Mouse (Mus musculus): Measurements from ENCODE around the gene Sarm1. TPM values are rescaled to one million over a fixed set of nuclear protein-coding genes. Genes with fewer than 3 reads are reported as not detected.

The Sarm1 gene
- total RNA-seq, 2 experiments from 2014 or later: 0.08 to 0.17 TPM

DNA sequence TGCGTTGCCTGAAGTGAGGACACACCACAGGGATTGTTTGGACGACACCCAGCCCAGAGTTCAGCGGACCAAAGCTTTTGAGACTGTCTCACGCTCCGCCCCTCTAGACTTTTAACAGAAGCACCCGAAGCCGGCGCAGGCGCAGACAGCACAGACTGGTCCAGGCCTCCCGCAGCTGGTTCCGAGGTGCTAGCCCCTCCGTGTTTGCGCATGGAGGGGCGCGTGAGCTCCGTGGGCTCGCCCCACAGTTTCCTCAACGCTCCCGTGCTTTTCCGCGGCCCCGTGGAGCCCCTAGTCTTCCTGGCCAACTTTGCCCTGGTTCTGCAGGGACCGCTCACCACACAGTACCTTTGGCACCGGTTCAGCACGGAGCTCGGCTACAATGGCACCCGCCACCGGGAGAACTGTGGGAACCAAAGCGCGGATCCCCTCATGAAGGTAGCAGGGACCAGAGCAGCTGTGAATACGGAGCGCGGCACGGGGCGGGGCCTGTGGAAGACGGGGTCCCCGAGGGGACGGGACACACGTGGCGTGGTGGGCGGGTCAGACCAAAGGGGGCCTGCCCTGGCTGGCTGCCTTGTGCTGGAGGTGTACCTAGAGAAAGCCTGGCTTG, 31.9 kb downstream of the Sarm1 start, which contains the start of gene Slc46a1:
Gene Slc46a1 (plus strand): TSS at position 130 of the 613 bp plus-strand sequence.
- ATAC-seq (replicated peaks; ENCODE audit: poor library complexity): peak; percentile 92

- no peak for ATAC-seq (replicated peaks; ENCODE audit: poor library complexity)
Observed at GRCm38 (mm10) chr11:78465116-78465515, 32.4 kb downstream of the Sarm1 start.

GRCm38 (mm10) chr11:78463286-78464036, 34.1 kb downstream of the Sarm1 start:
- ATAC-seq (replicated peaks; ENCODE audit: poor library complexity): no peak

- no peak for ATAC-seq (replicated peaks; ENCODE audit: poor library complexity)
Observed at GRCm38 (mm10) chr11:78462669-78463068, 34.9 kb downstream of the Sarm1 start.

DNA sequence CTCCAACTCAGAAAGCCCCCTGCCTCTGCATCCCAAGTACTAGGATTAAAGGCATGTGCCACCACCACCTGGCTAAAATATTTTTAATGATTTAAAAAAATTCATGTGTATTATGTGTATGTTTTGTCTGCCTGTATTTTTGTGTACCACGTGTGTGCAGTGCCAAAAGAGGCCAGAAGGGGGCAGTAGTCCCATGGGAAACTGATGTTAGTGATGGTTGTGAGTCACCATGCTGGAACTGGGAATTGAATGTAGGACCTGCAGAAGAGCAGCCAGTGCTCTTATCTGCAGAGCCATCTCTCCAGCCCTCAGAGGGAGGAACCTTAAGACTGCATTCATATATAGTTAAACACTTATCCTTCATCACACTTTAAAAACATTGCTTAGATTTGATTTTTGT, 35.7 kb downstream of the Sarm1 start:
- ATAC-seq (replicated peaks; ENCODE audit: poor library complexity): no peak

DNA sequence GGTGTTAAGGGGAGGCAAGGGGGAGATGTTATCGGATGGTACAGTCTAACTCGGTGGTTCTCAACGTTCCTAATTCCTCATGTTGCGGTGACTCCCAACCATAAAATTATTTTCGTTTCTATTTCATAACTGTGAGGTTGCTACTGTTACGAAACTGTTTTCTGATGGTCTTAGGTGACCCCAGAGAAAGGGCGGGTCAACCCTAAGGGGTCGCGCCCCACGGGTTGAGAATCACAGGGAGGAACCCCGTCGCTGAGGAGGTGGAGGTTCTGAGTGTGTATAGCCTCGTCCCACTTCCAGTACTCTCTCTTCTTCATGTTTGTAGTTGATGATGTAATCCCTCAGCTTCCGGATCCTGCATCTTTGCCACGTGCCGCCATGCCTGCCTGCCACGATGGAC, 38.8 kb downstream of the Sarm1 start:
- peak; percentile 80 for ATAC-seq (replicated peaks; ENCODE audit: poor library complexity)

DNA sequence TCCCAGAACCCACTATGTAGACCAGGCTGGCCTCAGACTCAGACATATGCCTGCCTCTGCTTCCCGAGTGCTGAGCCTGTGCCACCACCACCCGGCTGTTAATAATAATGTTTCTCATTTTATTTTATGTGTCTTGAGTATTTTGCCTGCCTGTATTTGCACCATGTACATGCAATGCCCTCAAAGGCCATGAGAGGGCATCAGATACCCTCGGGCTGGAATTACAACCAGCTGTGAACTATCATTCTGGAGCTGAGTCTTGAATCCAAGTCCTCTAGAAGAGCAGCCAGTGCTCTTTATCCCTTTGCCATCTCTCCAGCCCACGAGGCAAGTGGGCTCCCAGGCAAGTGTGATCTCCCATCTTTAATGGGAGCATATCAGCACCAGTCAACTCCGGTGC, 42.2 kb downstream of the Sarm1 start:
- ATAC-seq (replicated peaks; ENCODE audit: poor library complexity): peak; percentile 77

- no peak for ATAC-seq (replicated peaks; ENCODE audit: poor library complexity)
Observed at GRCm38 (mm10) chr11:78454276-78454675, 43.3 kb downstream of the Sarm1 start.

DNA sequence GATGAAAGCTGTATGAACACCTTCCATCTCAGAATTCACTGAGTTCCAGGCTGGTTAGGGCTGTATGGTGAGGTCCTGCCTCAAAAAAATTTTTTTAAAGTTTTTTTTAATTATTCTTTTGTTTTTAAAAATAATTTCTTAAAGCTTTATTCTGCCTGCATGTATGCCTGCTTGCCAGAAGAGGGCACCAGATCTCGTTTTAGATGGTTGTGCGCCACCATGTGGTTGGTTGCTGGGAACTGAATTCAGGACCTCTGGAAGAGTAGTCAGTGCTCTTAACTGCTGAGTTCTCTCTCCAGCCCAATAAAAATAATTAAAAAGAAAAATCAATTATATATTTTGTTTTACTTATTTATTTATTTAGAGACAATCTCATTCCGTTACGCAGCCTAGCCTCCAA, 43.9 kb downstream of the Sarm1 start:
- ATAC-seq (replicated peaks; ENCODE audit: poor library complexity): no peak

- no peak for ATAC-seq (replicated peaks; ENCODE audit: poor library complexity)
Observed at GRCm38 (mm10) chr11:78450337-78450736, 47.2 kb downstream of the Sarm1 start.

DNA sequence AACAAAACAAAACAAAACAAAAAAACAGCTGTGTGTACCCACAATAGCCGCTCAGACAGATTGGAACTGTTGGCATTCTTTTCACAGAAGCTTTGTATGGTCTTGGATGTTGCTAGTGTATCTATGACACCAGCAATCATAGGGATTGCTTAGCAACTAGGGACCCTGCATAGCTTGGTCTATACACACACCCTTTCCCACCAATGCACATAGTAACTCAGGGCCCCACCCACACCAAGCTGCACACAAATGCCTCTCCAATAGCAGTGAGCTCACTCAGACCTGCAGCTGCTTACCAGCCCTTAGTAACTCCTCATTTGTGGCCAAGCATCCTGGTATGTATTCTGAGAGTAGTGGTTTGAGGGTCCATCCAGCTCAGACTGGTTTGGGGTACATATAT, 49.3 kb downstream of the Sarm1 start:
- no peak for ATAC-seq (replicated peaks; ENCODE audit: poor library complexity)

- no peak for ATAC-seq (replicated peaks; ENCODE audit: poor library complexity)
Observed at GRCm38 (mm10) chr11:78447168-78447567, 50.4 kb downstream of the Sarm1 start.

DNA sequence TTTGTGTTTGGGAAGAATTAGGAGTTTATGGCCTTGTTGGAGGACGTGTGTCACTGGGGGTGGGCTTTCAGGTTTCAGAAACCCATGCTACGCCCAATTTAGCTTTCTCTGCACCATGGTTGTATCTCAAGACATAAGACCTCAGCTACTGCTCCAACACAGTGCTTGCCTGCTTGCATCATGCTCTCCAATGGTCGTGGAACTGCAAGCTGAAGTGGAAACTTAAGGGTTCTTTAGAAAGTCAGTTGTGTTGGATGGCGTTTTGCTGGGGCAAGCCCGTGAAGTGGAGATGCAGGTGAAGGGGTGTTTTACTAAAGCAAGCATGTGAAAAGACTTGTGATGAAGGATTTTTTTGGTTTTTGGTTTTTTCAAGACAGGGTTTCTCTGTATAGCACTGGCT, 54.4 kb downstream of the Sarm1 start:
- no peak for ATAC-seq (replicated peaks; ENCODE audit: poor library complexity)

DNA sequence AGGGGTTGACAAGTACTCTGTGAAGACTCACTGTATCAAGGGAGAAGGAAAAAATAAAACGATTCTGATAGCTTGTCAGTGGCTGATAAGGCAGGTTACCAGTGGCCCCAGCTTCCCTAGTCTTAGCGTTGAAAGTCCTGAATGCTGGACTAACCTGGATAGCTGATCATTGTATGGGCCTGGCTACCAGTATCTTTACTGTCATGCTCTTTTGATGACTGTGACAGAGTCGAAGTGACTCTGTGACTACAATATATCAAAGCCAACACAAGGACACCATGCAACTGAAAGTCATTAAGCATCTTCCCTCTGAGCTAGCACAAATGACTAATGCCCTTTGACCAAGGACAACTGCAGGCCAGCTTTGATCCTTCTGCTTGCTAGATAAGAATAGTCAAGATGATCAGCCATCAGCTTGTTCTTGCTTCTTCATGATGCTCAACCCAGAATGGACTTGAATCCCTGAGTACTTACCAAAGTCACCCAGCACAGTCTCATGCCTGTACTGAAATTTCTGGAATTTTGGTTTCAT, 59.1 kb downstream of the Sarm1 start:
- no peak for ATAC-seq (replicated peaks; ENCODE audit: poor library complexity)

GRCm38 (mm10) chr11:78437182-78437581, 60.4 kb downstream of the Sarm1 start:
- no peak for ATAC-seq (replicated peaks; ENCODE audit: poor library complexity)

DNA sequence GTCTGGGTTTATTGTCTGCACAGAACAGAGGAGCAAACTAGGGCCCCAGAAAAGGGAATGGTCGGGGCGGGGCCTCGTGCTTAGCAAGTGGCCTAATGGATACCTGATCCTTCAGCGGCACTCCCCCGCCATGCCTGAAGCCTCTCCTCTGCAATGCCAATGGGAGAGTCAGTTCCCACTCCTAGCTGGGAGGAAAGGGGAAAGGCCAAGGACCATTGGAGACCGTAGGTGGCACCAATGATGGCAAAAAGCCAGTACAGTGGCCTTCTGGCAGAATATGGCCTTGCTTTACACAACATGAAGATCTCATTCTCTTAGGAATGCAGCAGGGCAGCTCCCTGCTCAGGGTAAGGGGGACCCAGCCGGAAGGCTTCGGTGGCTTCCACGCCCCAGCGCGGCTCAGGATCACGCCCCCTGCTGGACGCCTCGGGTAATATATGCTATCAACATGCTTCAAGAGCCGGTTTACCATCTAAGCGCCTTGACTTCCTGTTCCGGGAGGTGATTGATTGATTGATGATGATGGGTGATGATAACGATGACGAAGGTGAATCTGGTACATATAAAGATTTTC, 61.7 kb downstream of the Sarm1 start:
- peak; percentile 77 for ATAC-seq (replicated peaks; ENCODE audit: poor library complexity)

GRCm38 (mm10) chr11:78434052-78434451, 63.5 kb downstream of the Sarm1 start:
- no peak for ATAC-seq (replicated peaks; ENCODE audit: poor library complexity)

DNA sequence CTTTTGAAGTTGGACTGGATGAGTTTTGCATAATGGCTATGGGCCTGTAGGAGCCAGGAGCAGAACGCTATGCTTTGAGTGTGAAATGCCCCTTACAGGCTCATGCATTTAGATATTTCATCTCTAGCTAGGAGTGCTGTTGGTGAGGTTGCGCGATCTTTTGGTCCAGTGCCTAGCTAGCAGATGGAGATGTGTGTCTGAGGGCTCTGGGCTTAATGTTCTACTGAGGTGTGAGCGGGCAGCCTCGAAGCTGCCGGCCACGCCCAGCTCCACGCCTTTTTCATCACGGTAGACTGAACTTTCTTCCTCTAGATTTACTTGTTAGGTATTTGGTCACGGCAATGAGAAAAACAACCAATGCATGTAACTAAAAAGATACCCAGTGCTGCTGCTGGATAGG, 66.4 kb downstream of the Sarm1 start:
- no peak for ATAC-seq (replicated peaks; ENCODE audit: poor library complexity)

GRCm38 (mm10) chr11:78430195-78430878, 67.2 kb downstream of the Sarm1 start:
- peak; percentile 23; the same call in 1 of the 2 replicates for ATAC-seq (replicated peaks; ENCODE audit: poor library complexity)

DNA sequence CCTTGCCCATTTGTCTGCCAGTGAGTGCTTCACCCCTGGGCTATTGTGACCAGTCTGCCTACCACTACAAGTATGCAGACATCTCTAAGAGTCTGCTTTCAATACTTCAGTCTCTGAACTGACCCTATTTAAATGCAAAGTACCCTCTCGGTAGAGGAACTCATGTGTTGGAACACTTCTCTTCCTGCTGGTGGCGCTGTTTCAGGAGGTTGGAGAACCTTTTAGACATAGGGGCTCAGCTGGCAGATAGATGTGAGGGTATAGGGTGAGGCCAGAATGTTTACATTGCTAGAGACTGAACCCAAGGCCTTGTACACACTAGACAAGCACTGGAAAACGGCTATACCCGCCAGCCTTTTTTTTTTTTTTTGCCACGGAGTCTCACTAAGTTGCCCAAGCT, 69.2 kb downstream of the Sarm1 start:
- ATAC-seq (replicated peaks; ENCODE audit: poor library complexity): no peak

DNA sequence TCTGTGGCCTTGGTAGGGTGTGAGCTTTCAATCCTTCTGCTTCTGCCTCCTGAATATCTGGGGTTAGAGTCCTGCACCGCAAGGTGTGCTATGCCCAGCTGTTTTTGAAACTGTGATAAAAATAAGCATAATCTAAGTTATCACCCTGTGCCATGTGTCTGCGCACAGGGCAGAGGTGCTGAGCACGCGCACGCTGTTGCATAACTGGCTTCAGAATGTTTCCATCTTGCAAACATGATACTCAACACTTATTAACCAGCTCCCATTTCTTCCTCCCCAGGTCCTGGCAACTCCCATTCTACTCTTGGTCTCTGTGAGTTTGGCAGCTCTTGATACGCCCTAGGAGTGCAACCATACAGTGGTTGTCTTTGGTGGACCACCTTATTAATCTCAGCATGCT, 69.9 kb downstream of the Sarm1 start:
- ATAC-seq (replicated peaks; ENCODE audit: poor library complexity): no peak

All from megakaryocyte progenitor cell, adult 5-6 weeks (primary cell).